Mouse (Mus musculus) C2C12 (cell line): ENCODE measurements around the gene Mafg. TPM values are rescaled to one million over a fixed set of nuclear protein-coding genes. Genes with fewer than 3 reads are reported as not detected.
A peak's percentile ranks its signal among the peaks of the same experiment; 100 is the strongest.

Experiments
- H3K27me3 ChIP-seq: one replicate; pipeline ENCODE4 v1.6.1; 2011; ENCODE audit not compliant: control insufficient read depth, insufficient read depth, insufficient read length
- H3K36me3 ChIP-seq: one replicate; pipeline ENCODE4 v1.6.1; 2011; ENCODE audit not compliant: control insufficient read depth, insufficient read depth
- H3K4me3 ChIP-seq: one replicate; pipeline ENCODE4 v1.5.1; 2011; ENCODE audit warnings: mild to moderate bottlenecking, control low read depth; ENCODE audit not compliant: poor library complexity, insufficient read depth, severe bottlenecking
- H3K79me2 ChIP-seq: one replicate; pipeline ENCODE4 v1.6.1; 2011; ENCODE audit not compliant: control insufficient read depth, insufficient read depth
- H3K79me3 ChIP-seq: one replicate; pipeline ENCODE4 v1.6.1; 2011; ENCODE audit warnings: low read depth, control low read depth
- H3ac ChIP-seq: one replicate; pipeline ENCODE3; 2011; ENCODE audit warnings: low read depth; ENCODE audit not compliant: control insufficient read depth, insufficient read length
- CEBPB ChIP-seq: IDR thresholded peaks from one replicate; pipeline ENCODE4 v1.6.1; 2011; ENCODE audit warnings: low read depth, mild to moderate bottlenecking, control low read depth, moderate library complexity
- CTCF ChIP-seq: IDR thresholded peaks from one replicate; pipeline ENCODE4 v1.5.1; 2011; ENCODE audit not compliant: control insufficient read depth, insufficient read depth, insufficient read length
- FOSL1 ChIP-seq: IDR thresholded peaks from one replicate; pipeline ENCODE4 v1.8.0; 2011; ENCODE audit warnings: mild to moderate bottlenecking, low read length; ENCODE audit not compliant: poor library complexity, insufficient read depth, severe bottlenecking
- MAX ChIP-seq: IDR thresholded peaks from one replicate; pipeline ENCODE4 v1.6.1; 2011; ENCODE audit warnings: mild to moderate bottlenecking, control low read depth
- MYOD1 ChIP-seq: IDR thresholded peaks from one replicate; pipeline ENCODE4 v1.6.1; 2011; ENCODE audit warnings: low read depth; ENCODE audit not compliant: control insufficient read depth, insufficient read length
- MYOG ChIP-seq: IDR thresholded peaks from one replicate; pipeline ENCODE4 v1.6.1; 2011; ENCODE audit not compliant: control insufficient read depth, insufficient read length; ENCODE audit errors: extremely low read depth
- USF1 ChIP-seq: IDR thresholded peaks from one replicate; pipeline ENCODE4 v1.6.1; 2011; ENCODE audit warnings: low read depth, mild to moderate bottlenecking, control low read depth, moderate library complexity
- polyA plus RNA-seq: library from polyadenylated mRNA; unstranded; fragments of >200 nt; fragmentation: generic; extraction: Trizol; gene quantifications from one replicate; pipeline ENCODE4 v1.2.1, GENCODE M21; 2012; ENCODE audit warnings: missing spikeins

The Mafg gene
- polyA plus RNA-seq, 1 experiment: 33.3 TPM

DNA sequence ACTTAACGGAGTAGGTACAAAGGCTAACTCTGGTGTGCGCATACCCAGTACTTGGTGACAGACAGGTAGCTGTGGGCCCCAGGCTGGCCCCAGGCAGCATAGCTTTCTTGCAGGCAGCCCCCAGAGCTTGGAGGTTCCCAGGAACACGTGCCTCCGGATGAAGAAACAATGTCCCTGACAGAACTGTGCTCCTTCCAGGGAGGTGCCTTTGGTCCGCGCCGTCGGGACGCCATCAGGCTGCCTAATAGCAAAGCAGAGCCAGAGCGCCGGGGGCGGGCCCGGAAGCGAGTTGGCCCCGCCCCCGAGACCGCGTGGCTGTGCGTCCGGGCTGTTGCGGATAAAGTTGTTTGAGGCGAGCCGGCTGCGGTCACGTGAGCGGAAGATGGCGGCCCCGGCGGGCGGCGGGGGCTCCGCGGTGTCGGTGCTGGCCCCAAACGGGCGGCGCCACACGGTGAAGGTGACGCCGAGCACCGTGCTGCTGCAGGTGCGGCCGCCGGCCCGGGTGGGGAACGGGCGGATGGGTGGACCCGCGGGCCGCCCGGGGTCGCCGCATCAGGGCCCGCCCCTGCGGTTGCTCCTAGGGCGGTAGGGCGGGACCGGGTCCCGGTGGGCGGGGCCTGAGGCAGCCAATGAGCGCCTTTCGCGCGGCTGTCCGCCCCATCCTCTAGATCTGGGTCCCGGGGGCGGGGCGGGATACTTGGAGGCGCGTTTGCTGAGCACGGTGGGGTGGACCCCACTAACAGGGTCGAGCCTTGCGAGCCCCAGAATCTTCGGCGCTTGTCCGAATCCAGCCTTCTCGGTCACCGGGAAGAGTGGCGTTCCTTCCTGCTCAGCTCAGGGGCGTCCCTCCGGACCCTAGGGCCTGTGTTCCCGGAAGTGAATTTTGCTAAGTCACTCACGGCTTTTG lies 39.5 kb upstream of the Mafg start, which contains the start of gene Aspscr1:
TSS of gene Aspscr1 (plus strand) at position 287 of the 907 bp plus-strand sequence.
- peak within 1 kb of the TSS; percentile 87 for H3ac ChIP-seq
- H3K79me2 ChIP-seq: peaks cover 37% of the 10 kb centered on the region
- H3K36me3 ChIP-seq: peaks cover 11% of the 10 kb centered on the region
- no peaks in the 10 kb centered on the region for H3K27me3 ChIP-seq
- no peak for TF ChIP-seq MYOD1
- peak; percentile 93 for TF ChIP-seq USF1
- peak; percentile 94 for TF ChIP-seq MAX
- no peaks in the 10 kb centered on the region for H3K79me3 ChIP-seq
- H3K4me3 ChIP-seq: peak within 1 kb of the TSS; percentile 48

GRCm38 (mm10) chr11:120666617-120667016 lies 33.2 kb upstream of the Mafg start:
- Histone ChIP-seq H3K79me3 (no peaks in the 10 kb centered on the region), H3K27me3 (peaks cover 17% of the 10 kb centered on the region), H3K36me3 (no peaks in the 10 kb centered on the region), H3K79me2 (no peaks in the 10 kb centered on the region), H3K4me3 (no peak overlapping the region), H3ac (no peak overlapping the region)
- TF ChIP-seq USF1: peak; percentile 41
- TF ChIP-seq MYOD1: no peak
- TF ChIP-seq CTCF: no peak
- TF ChIP-seq FOSL1: no peak
- TF ChIP-seq CEBPB: no peak
- no peak for TF ChIP-seq MYOG
- TF ChIP-seq MAX: no peak

- Histone ChIP-seq H3K27me3 (peaks cover 30% of the 10 kb centered on the region), H3K36me3 (no peaks in the 10 kb centered on the region), H3K79me3 (no peaks in the 10 kb centered on the region), H3ac (no peak overlapping the region), H3K4me3 (no peak overlapping the region), H3K79me2 (no peaks in the 10 kb centered on the region)
- TF ChIP-seq MYOD1 (no peak), USF1 (no peak), CEBPB (no peak)
Measured at GRCm38 (mm10) chr11:120665406-120665805, 32.0 kb upstream of the Mafg start.

DNA sequence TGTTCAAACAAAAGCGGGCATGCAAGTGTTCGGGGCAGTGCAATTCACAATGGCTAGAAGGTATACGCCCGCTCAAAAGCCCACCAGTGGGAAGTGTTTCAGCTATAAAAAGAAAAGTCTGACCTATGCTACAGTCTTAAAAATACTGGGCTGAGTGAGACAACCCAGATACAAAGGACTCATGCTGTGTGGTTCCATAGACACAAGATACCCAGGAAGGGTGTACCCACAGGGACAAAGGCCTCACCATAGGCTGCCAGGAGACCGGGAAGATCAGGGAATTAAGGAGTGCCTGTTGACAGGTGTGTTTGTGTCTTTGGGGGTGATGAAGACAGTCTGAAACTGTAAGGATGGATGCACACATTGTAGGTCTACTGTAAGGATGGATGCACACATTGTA lies 30.3 kb upstream of the Mafg start:
- H3K79me3 ChIP-seq: no peaks in the 10 kb centered on the region
- H3K79me2 ChIP-seq: no peaks in the 10 kb centered on the region
- H3K27me3 ChIP-seq: peaks cover 39% of the 10 kb centered on the region
- H3ac ChIP-seq: no peak overlapping the region
- H3K36me3 ChIP-seq: no peaks in the 10 kb centered on the region
- H3K4me3 ChIP-seq: no peak overlapping the region
- TF ChIP-seq MYOG (no peak), MYOD1 (no peak), CEBPB (no peak), CTCF (no peak), FOSL1 (no peak), MAX (no peak), USF1 (no peak)

DNA sequence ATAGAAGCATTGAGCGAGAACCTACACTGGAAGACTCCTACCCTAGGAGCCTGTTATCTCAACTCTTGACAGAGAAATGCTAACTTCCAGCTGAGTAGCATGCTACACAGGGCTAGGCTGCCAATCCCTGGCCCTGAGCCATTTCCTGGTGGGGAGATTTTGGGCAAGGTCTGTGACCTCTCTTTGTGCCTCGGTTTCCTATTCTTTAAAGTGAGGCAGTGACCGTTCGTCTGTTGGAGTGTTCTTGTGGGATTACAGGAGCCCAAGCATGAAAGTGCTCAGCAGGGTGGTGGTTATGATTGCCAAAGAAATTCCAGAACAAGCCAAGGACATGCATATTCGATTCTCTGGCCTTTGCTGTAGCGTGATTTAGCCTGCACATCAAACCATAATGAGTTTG lies 29.4 kb upstream of the Mafg start:
- no peak for TF ChIP-seq MYOG
- no peak for TF ChIP-seq MYOD1
- no peak for TF ChIP-seq CTCF
- no peak for TF ChIP-seq FOSL1
- no peak for TF ChIP-seq CEBPB
- no peak for TF ChIP-seq MAX
- no peak for TF ChIP-seq USF1
- Histone ChIP-seq H3ac (no peak overlapping the region), H3K36me3 (no peaks in the 10 kb centered on the region), H3K79me2 (no peaks in the 10 kb centered on the region), H3K4me3 (no peak overlapping the region), H3K27me3 (peaks cover 40% of the 10 kb centered on the region), H3K79me3 (no peaks in the 10 kb centered on the region)

GRCm38 (mm10) chr11:120661076-120661460 lies 27.7 kb upstream of the Mafg start, which contains the start of gene Notum:
Notum (minus strand) TSS chr11:120661175.
- TF ChIP-seq CEBPB (no peak), USF1 (no peak), MYOG (no peak), FOSL1 (no peak), CTCF (no peak), MAX (no peak), MYOD1 (no peak)
- Histone ChIP-seq H3K79me3 (no peaks in the 10 kb centered on the region), H3K79me2 (no peaks in the 10 kb centered on the region), H3ac (peak within 1 kb of the TSS; percentile 6), H3K36me3 (no peaks in the 10 kb centered on the region), H3K27me3 (peaks cover 57% of the 10 kb centered on the region), H3K4me3 (no peak within 1 kb of the TSS)
